Mouse (Mus musculus): ENCODE data around the gene Bend5. TPM values are rescaled to one million over a fixed set of nuclear protein-coding genes. Genes with fewer than 3 reads are reported as not detected.

Bend5 gene
- total and polyA plus RNA-seq, 3 experiments, result not detected

- TF ChIP-seq UBTF (IDR thresholded peaks at IDR 0.05; ENCODE audit: borderline replicate concordance, insufficient read depth, low read depth, low read length), result no peak
- TF ChIP-seq TCF12 (IDR thresholded peaks at IDR 0.05; ENCODE audit: low read depth, low read length), result no peak
- no peak for TF ChIP-seq MYB (IDR thresholded peaks at IDR 0.05; ENCODE audit: low read depth, low read length)
- TF ChIP-seq JUND (IDR thresholded peaks at IDR 0.05; ENCODE audit: low read depth, low read length), result no peak
- no peak for TF ChIP-seq MXI1 (IDR thresholded peaks at IDR 0.05; ENCODE audit: low read depth, low read length)
- TF ChIP-seq ZKSCAN1 (IDR thresholded peaks at IDR 0.05; ENCODE audit: low read depth, low read length), result no peak
- no peak for TF ChIP-seq ZMIZ1 (IDR thresholded peaks at IDR 0.05; ENCODE audit: low read depth, low read length)
- TF ChIP-seq ETS1 (IDR thresholded peaks at IDR 0.05; ENCODE audit: low read depth, low read length), result no peak
- no peak for TF ChIP-seq MYC (IDR thresholded peaks at IDR 0.05; ENCODE audit: low read depth, low read length)
- TF ChIP-seq POLR2A (IDR thresholded peaks at IDR 0.05; ENCODE audit: control insufficient read depth in 1 of 2, insufficient read depth in 1 of 2, low read depth in 1 of 2, low read length in 2 of 2, poor library complexity in 1 of 2), result no peak
- H3K27ac ChIP-seq (ENCODE audit: control insufficient read depth, low read depth, low read length), result no peak overlapping the region
- DNase-seq (ENCODE audit: low read depth, low spot score), result no peak
- no peaks in the 10 kb centered on the region for H3K4me1 ChIP-seq (ENCODE audit: control insufficient read depth in 1 of 2, insufficient read depth in 2 of 2, low read length in 2 of 2)
- H3K36me3 ChIP-seq (ENCODE audit: control insufficient read depth in 1 of 2, insufficient read depth in 2 of 2, low read length in 2 of 2), result no peaks in the 10 kb centered on the region
- no peaks in the 10 kb centered on the region for H3K27me3 ChIP-seq (ENCODE audit: control insufficient read depth in 1 of 2, insufficient read depth in 2 of 2, low read length in 2 of 2)
- no peak overlapping the region for H3K4me3 ChIP-seq (ENCODE audit: control insufficient read depth in 1 of 2, insufficient read depth in 1 of 2, low read depth in 2 of 2, low read length in 2 of 2)
- H3K9ac ChIP-seq (ENCODE audit: control insufficient read depth, low read depth, low read length, poor library complexity, severe bottlenecking), result no peak overlapping the region
- no peaks in the 10 kb centered on the region for H3K79me2 ChIP-seq (ENCODE audit: control insufficient read depth, insufficient read depth, low read length, poor library complexity)
- no peaks in the 10 kb centered on the region for H3K9me3 ChIP-seq (replicated peaks; ENCODE audit: insufficient read depth, low read length)
These were observed 40.8 kb downstream of the Bend5 start for GRCm38 (mm10) chr4:111455621-111456020.

DNA sequence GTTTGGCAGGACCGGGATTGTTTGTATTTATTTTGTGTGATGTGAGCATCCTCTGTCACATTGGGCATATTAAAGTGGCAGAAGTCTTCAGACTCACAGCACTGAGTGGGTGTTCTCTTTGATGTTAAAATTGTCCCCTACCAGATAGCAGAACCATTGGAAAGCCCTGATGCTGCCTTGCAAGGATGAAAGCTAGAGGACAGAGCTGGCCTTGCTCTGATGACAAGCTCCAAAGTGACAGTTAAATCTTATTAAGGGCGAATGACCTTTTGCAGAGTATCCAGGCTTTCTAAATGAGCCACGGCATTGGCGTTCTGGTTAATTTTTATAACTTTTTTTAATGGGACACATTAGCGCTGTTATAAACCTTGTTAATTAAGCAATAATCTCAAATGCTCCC lies 42.8 kb downstream of the Bend5 start:
- Histone ChIP-seq H3K79me2 (ENCODE audit: control insufficient read depth, insufficient read depth, low read length, poor library complexity) (no peaks in the 10 kb centered on the region), H3K36me3 (ENCODE audit: control insufficient read depth in 1 of 2, insufficient read depth in 2 of 2, low read length in 2 of 2) (no peaks in the 10 kb centered on the region), H3K27me3 (ENCODE audit: control insufficient read depth in 1 of 2, insufficient read depth in 2 of 2, low read length in 2 of 2) (no peaks in the 10 kb centered on the region), H3K4me3 (ENCODE audit: control insufficient read depth in 1 of 2, insufficient read depth in 1 of 2, low read depth in 2 of 2, low read length in 2 of 2) (no peak overlapping the region), H3K27ac (ENCODE audit: control insufficient read depth, low read depth, low read length) (no peak overlapping the region), H3K4me1 (ENCODE audit: control insufficient read depth in 1 of 2, insufficient read depth in 2 of 2, low read length in 2 of 2) (no peaks in the 10 kb centered on the region), H3K9ac (ENCODE audit: control insufficient read depth, low read depth, low read length, poor library complexity, severe bottlenecking) (no peak overlapping the region), H3K9me3 (replicated peaks; ENCODE audit: insufficient read depth, low read length) (no peaks in the 10 kb centered on the region)
- DNase-seq (ENCODE audit: low read depth, low spot score), result no peak
- TF ChIP-seq NRF1 (IDR thresholded peaks at IDR 0.05; ENCODE audit: insufficient read depth, low read depth, low read length, poor library complexity, severe bottlenecking) (no peak), ZNF384 (IDR thresholded peaks at IDR 0.05; ENCODE audit: low read depth, low read length) (no peak), MYB (IDR thresholded peaks at IDR 0.05; ENCODE audit: low read depth, low read length) (no peak), GATA1 (IDR thresholded peaks at IDR 0.05; ENCODE audit: low read depth, low read length) (no peak), ETS1 (IDR thresholded peaks at IDR 0.05; ENCODE audit: low read depth, low read length) (no peak), E2F4 (IDR thresholded peaks at IDR 0.05; ENCODE audit: borderline replicate concordance, low read depth, low read length) (no peak), POLR2AphosphoS2 (IDR thresholded peaks at IDR 0.05; ENCODE audit: low read length) (no peak), GABPA (IDR thresholded peaks at IDR 0.05; ENCODE audit: low read depth, low read length) (no peak), RAD21 (IDR thresholded peaks at IDR 0.05; ENCODE audit: low read depth, low read length) (no peak), ZC3H11A (IDR thresholded peaks at IDR 0.05; ENCODE audit: low read depth, low read length) (no peak), POLR2AphosphoS5 (IDR thresholded peaks at IDR 0.05; ENCODE audit: borderline replicate concordance, low read depth, low read length) (no peak), ZMIZ1 (IDR thresholded peaks at IDR 0.05; ENCODE audit: low read depth, low read length) (no peak), CHD1 (IDR thresholded peaks at IDR 0.05; ENCODE audit: low read depth, low read length) (no peak), MEF2A (IDR thresholded peaks at IDR 0.05; ENCODE audit: extremely low read depth, insufficient replicate concordance, low read depth, low read length, poor library complexity, severe bottlenecking) (no peak)
